Mouse (Mus musculus) midbrain, postnatal 0 days (tissue): ENCODE data around the gene Fermt3. TPM values are rescaled to one million over a fixed set of nuclear protein-coding genes. Genes with fewer than 3 reads are reported as not detected.
A peak's percentile ranks its signal among the peaks of the same experiment; 100 is the strongest.

Experiments
- ATAC-seq: fragments of 200-750 bp; cut with Nextera tagmentation; 2 replicates; pipeline ENCODE4 v1.8.0; 2017; ENCODE audit warnings: moderate number of reproducible peaks, mild to moderate bottlenecking, moderate TSS enrichment, moderate library complexity; ENCODE audit not compliant: low FRiP score
- DNase-seq: peaks from one replicate; pipeline ENCODE4 v3.0.0-alpha.2; 2015; ENCODE audit warnings: low spot score
- H3K27ac ChIP-seq: fragments of 300-500 bp; sonication (generic); 2 replicates; pipeline ENCODE4 v1.5.1; 2014; ENCODE audit warnings: low read depth, mild to moderate bottlenecking, low read length, mixed read lengths
- H3K27me3 ChIP-seq: fragments of 300-500 bp; sonication (generic); 2 replicates; pipeline ENCODE4 v1.6.1; 2014; ENCODE audit warnings: low read length, control low read depth, mixed read lengths; ENCODE audit not compliant: insufficient read depth
- H3K36me3 ChIP-seq: fragments of 300-500 bp; sonication (generic); 2 replicates; pipeline ENCODE4 v1.6.1; 2014; ENCODE audit warnings: low read length, control low read depth, mixed read lengths; ENCODE audit not compliant: insufficient read depth
- H3K4me1 ChIP-seq: fragments of 300-500 bp; sonication (generic); 2 replicates; pipeline ENCODE4 v1.6.1; 2014; ENCODE audit warnings: mild to moderate bottlenecking, control low read depth, antibody characterized with exemption, low read length, mixed read lengths; ENCODE audit not compliant: insufficient read depth
- H3K4me2 ChIP-seq: fragments of 300-500 bp; sonication (generic); 2 replicates; pipeline ENCODE4 v1.6.1; 2014; ENCODE audit warnings: low read depth, mild to moderate bottlenecking, low read length, mixed read lengths; ENCODE audit not compliant: poor library complexity, severe bottlenecking
- H3K4me3 ChIP-seq: fragments of 300-500 bp; sonication (generic); 2 replicates; pipeline ENCODE4 v1.5.1; 2014; ENCODE audit warnings: low read depth, mild to moderate bottlenecking, low read length, moderate library complexity
- H3K9ac ChIP-seq: fragments of 300-500 bp; sonication (generic); replicated peaks from 2 replicates; pipeline ENCODE4 v1.6.1; 2014; ENCODE audit warnings: mild to moderate bottlenecking, low read length, moderate library complexity, mixed read lengths; ENCODE audit not compliant: poor library complexity, severe bottlenecking
- H3K9me3 ChIP-seq: fragments of 300-500 bp; sonication (generic); 2 replicates; pipeline ENCODE4 v1.6.1; 2016; ENCODE audit warnings: low read length, control low read depth
- CTCF ChIP-seq: IDR thresholded peaks from 2 replicates; pipeline ENCODE4 v1.5.1; 2016; ENCODE audit warnings: antibody characterized with exemption, mild to moderate bottlenecking
- WGBS: fragments of 180-500 bp; shearing (Covaris S2); extraction: QIAGEN DNeasy Blood & Tissue Kit; methylation state at CpG from one replicate; pipeline ENCODE4 v1.1.7; 2014; 5-methylcytosine and 5-hydroxymethylcytosine counted together
- polyA plus RNA-seq: library from polyadenylated mRNA; unstranded; fragments of >200 nt; fragmentation: Nextera tagmentation; extraction: Ambion mirVana; gene quantifications from 2 replicates; pipeline ENCODE4 v1.2.1, GENCODE M21; 2015
- total RNA-seq: library from RNA; depleted of rRNA; stranded (reverse); fragments of >200 nt; gene quantifications from 2 replicates; pipeline ENCODE4 v1.2.3, GENCODE M21; 2014

Gene Fermt3
- total and polyA plus RNA-seq, 2 experiments from 2014 or later = 3.4 to 5.6 TPM

- Histone ChIP-seq H3K4me2 (no peak overlapping the region), H3K27me3 (no peaks in the 10 kb centered on the region), H3K9me3 (no peaks in the 10 kb centered on the region), H3K36me3 (no peaks in the 10 kb centered on the region), H3K27ac (no peak overlapping the region), H3K4me1 (no peaks in the 10 kb centered on the region), H3K9ac (no peak overlapping the region), H3K4me3 (no peak overlapping the region)
- ATAC-seq (no peak), DNase-seq (no peak)
- WGBS = 94% methylated on average over 9 of the region's 9 CpGs
- TF ChIP-seq CTCF = no peak
Measured at GRCm38 (mm10) chr19:7006892-7007593, 12.2 kb downstream of the Fermt3 start.

GRCm38 (mm10) chr19:6999360-7000063, 19.8 kb downstream of the Fermt3 start:
- DNase-seq = no peak
- Histone ChIP-seq H3K27me3 (no peaks in the 10 kb centered on the region), H3K9ac (no peak overlapping the region), H3K27ac (no peak overlapping the region), H3K9me3 (no peaks in the 10 kb centered on the region), H3K4me1 (peaks cover 15% of the 10 kb centered on the region; the same call in 1 of the 2 replicates), H3K4me3 (no peak overlapping the region), H3K36me3 (peaks cover 7% of the 10 kb centered on the region), H3K4me2 (no peak overlapping the region)
- 94% methylated on average over 19 of the region's 19 CpGs for WGBS
- TF ChIP-seq CTCF = no peak
- no peak for ATAC-seq

DNA sequence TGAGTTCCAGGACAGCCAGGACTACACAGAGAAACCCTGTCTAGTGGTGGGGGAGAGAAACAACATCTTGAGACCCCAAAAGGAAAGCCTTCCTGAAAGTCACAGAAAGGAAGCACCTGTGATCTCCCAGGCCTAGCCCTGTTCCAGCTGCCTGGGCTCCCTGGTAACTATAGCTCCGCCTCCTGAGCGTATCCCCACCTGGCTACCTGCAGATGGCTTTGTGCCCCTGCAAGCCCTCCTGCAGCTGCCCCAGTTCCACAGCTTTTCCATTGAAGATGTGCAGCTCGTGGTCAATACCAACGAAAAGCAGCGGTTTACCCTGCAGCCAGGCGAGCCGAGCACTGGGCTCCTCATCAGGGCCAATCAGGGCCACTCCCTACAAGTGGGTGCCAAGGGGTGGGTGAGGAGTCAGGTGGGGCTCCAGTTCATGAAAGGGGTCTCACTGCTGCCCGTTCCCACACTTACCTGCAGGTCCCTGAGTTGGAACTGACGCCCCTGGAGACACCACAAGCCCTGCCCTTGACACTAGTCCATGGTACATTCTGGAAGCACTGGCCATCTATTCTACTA, 21.5 kb downstream of the Fermt3 start:
- Histone ChIP-seq H3K27me3 (no peaks in the 10 kb centered on the region), H3K9ac (no peak overlapping the region), H3K27ac (no peak overlapping the region), H3K4me2 (no peak overlapping the region), H3K36me3 (peaks cover 7% of the 10 kb centered on the region), H3K9me3 (no peaks in the 10 kb centered on the region), H3K4me1 (peaks cover 20% of the 10 kb centered on the region; the same call in 1 of the 2 replicates), H3K4me3 (no peak overlapping the region)
- TF ChIP-seq CTCF = no peak
- ATAC-seq = no peak
- no peak for DNase-seq
- 84% methylated on average over 9 of the region's 9 CpGs for WGBS

DNA sequence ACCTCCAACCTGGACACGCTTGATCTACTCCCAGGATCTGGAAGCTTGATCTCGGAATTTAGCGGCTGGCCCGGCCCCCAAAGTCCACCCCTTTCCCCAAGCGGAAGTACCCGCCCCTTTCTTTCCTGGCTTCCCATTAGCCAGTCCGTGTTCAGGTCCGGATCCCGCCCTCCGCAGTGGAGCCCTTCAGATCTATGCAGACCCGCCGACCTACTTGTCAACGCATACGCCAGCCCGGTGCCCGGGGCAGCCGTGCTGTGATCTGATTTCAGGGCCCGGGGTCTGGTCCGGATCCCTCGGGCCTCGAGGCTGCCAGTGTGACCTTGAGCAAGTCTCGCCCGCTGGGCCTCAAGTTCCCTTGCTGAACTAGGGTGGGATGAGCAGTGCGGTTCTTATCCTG, 23.3 kb downstream of the Fermt3 start, which contains the start of the genes Nudt22 and Trpt1:
Gene Nudt22 (minus strand): TSS at position 112 of the 400 bp plus-strand sequence.
Gene Trpt1 (plus strand): TSS at position 126 of the 400 bp plus-strand sequence.
- no peaks in the 10 kb centered on the region for H3K27me3 ChIP-seq
- H3K27ac ChIP-seq = peak within 1 kb of the TSS; percentile 57
- H3K9me3 ChIP-seq = no peaks in the 10 kb centered on the region
- ATAC-seq = peak; percentile 54
- H3K4me3 ChIP-seq = peak within 1 kb of the TSS; percentile 62
- peak within 1 kb of the TSS; percentile 87 for H3K4me2 ChIP-seq
- peaks cover 7% of the 10 kb centered on the region for H3K36me3 ChIP-seq
- H3K9ac ChIP-seq = peak within 1 kb of the TSS; percentile 62
- TF ChIP-seq CTCF = no peak
- WGBS = 1% methylated on average over 21 of the region's 24 CpGs
- peaks cover 21% of the 10 kb centered on the region; the same call in 1 of the 2 replicates for H3K4me1 ChIP-seq
- DNase-seq = peak; percentile 88

DNA sequence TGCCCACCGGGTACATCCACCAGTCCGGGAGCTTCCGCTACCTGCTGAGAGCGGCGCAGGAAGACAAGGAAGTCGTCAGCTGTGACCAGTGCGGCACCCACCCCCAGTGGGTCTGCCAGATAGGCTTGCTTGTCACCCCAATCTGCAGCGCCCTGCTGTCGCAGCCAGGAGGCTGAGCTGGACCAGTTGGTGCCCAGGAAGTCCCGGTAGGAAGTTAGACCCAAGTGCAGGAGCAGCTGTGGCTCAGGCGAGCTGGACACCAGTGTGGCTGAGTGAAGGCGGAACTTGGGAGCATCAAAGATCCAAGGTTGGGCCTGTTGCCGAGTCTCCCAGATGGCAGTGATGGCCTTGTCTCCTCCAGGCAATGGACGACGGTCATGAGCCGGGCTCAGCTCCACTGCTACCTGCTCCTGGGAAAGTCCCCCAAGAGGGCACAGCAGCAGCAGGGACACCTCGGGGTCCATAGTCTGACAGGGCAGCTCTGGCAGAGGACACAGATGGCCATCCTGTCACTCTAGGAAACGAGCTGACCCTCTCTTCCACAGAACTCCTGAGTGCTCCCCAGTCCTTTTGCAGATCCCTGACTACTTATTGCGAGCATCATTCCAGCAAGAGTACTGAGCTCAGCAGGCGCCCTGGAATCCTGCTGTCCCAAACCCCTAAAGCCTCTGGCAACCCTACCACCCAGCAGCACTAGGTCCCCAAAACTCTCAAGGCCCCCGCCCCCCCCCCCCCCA, 23.8 kb downstream of the Fermt3 start:
- WGBS = 48% methylated on average over 20 of the region's 21 CpGs
- Histone ChIP-seq H3K9me3 (no peaks in the 10 kb centered on the region), H3K27me3 (no peaks in the 10 kb centered on the region), H3K4me1 (peaks cover 21% of the 10 kb centered on the region; the same call in 1 of the 2 replicates), H3K9ac (peak overlapping the region; percentile 62), H3K4me3 (peak overlapping the region; percentile 62), H3K36me3 (peaks cover 7% of the 10 kb centered on the region), H3K27ac (no peak overlapping the region), H3K4me2 (peak overlapping the region; percentile 87)
- no peak for TF ChIP-seq CTCF
- ATAC-seq (no peak), DNase-seq (no peak)
